Mouse (Mus musculus): ENCODE data around the gene Dtx2.
"Not testable (repeated sequence)": the region's sequence is repeated elsewhere in the genome, so short reads cannot be mapped to it uniquely, and the experiment has no call there.

Dtx2 gene

DNA sequence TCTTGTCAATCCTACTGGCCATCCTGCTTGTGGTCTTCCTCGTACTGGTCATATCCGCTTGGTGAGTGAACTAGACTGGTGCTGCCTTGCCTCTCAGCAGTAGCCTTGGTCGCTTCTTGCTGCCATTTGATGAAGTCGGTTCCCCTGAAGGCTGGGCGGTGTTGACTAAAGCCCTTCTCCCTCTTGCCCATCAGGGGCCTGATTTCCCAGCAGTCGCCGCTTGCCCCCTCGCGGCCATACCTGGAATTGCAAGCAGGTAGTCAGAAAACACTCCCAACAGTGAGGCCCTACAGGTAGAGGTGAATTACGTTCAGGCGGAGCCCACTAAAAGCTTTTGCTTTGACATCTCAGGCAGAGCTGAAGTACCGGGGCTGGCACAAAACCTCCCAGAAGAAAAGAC lies 67.0 kb downstream of the Dtx2 start:
- no peak for DNase-seq (ENCODE audit: extremely low read depth, low read depth)

DNA sequence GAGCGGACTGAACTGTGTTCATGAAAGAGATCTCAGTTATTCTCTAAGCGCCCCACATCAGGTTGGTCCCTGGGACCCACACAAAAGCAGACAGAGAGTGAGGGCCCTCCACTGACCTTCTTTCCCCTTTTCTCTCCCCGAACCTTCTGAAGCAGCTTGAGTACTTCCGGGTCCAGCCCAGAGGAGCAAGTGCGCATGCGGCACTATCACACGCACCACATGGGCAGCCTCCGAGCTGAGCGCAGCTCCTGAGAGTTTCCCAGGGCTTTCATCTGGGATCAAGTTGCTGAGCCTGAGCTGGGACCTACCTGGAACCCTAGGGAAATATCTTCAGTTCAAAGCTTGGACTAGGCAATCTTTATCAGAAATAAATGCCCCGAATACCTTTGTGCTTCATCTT lies 69.3 kb downstream of the Dtx2 start:
- no peak for DNase-seq (ENCODE audit: extremely low read depth, low read depth)

GRCm38 (mm10) chr5:136066404-136067148 lies 72.0 kb downstream of the Dtx2 start:
- DNase-seq (ENCODE audit: extremely low read depth, low read depth): not testable (repeated sequence)

DNA sequence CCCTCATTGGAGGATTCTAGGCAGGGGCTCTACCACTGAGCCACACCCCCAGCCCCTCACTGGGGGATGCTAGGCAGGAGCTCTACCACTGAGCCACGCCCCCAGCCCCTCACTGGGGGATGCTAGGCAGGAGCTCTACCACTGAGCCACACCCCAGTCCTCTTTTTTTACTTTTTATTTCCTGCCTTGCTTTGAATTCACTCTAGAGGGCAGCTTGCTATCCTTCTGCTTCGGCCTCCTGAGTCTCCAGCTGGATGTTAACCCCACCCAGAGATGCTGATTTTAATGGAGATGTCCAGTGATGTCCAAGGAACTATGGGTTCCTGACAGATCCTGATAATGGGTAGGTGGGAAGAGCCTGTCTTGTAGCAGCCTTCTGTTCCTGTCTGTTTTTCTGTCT lies 74.8 kb downstream of the Dtx2 start:
- DNase-seq (ENCODE audit: extremely low read depth, low read depth): no peak

DNA sequence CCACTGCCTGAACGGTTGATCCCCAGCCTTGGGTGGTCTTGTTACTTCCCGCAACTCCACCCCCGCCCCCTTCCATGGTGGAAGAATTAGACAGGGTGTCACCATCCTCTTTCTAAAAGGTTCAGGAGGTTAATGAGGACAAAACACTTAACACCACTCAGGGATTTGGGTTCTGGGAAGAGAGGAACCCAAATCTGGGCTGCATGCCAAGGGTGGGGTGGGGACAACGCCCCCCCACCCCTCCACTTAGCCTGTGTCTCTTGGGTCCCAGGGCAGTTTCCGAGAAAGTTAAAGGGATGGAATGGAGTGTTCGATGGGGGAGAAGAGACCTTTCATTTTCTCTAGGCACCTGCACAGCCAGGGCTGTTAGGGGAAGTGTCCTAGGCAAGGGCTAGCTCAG lies 78.5 kb downstream of the Dtx2 start:
- DNase-seq (ENCODE audit: extremely low read depth, low read depth): no peak

DNA sequence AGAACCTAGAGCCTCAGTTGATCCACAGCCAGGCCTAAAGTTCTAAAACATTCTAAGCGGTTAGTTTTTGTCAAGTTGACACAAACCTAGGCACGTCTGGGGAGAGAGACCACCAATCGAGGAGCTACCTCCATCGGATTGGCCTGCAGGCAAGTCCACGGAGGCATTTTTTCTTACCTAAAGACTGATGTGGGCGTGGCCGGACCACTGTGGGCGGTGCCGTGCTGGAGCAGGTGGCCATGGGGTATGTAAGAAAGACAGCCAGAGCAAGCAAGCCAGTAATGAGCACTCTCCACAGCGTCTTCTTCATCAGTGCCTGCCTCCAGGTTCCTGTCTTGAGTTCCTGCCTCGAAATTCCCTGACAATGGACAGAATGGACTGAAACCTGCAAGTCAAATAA lies 78.9 kb downstream of the Dtx2 start:
- no peak for DNase-seq (ENCODE audit: extremely low read depth, low read depth)

DNA sequence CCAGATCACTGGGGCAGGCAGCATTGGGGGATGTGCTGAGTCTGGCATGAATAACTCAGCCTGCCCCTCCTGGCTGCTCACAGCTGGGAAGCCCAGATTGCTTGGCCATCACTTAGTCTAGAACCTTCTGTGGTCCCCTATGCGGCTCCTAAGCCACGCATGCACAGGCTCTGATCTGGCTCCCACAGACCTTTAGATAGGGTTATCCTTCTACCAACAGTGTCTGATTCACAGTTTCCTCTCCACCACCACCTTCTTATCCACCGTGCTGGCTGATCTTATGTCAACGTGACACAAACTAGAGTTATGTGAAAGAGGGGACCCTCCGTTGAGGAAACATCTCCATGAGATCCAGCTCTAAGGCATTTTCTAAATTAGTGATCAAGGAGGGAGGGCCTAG lies 80.5 kb downstream of the Dtx2 start:
- DNase-seq (ENCODE audit: extremely low read depth, low read depth): no peak

DNA sequence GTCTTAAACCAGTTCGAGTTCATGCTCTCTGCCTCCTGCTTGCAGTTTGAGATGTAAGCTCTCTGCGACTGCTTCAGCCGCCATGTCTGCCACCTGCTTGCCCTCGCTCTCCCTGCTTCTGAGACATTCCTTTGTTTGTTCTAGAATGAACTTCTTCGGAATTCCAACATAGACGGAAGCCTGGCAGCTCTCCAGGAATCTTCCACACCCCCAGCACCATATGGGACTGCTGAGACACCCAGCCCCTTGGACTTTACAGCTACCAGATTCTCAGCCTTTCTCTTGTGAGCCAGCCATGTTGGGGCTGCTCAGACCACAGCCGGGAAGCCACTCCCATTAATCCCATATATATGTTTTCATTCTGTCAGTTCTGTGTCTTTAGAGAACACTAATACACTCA lies 81.7 kb downstream of the Dtx2 start:
- DNase-seq (ENCODE audit: extremely low read depth, low read depth): no peak

- DNase-seq (ENCODE audit: extremely low read depth, low read depth): no peak
These were observed 82.5 kb downstream of the Dtx2 start for GRCm38 (mm10) chr5:136077001-136077550.

DNA sequence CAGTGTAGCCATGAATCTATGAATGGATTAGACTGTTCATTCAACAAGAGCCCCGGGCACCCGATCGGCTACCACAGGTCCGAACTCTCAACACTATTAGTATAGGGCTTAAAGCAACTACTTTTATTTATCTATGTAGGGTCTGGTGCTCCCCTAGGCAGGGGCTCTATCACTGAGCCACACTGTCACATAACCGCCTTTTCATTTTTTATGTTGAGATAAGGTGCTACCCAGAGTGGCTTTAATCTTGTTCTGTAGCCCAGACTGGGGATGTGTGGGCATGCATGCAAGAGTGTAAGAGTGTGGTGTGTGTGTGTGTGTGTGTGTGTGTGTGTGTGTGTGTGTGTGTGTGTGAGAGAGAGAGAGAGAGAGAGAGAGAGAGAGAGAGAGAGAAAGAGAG lies 83.5 kb downstream of the Dtx2 start:
- DNase-seq (ENCODE audit: extremely low read depth, low read depth): no peak

GRCm38 (mm10) chr5:136082345-136082744 lies 87.7 kb downstream of the Dtx2 start:
- DNase-seq (ENCODE audit: extremely low read depth, low read depth): no peak
